Mouse (Mus musculus) limb, embryonic 10.5 days (tissue): ENCODE results near the gene Tigd3. TPM values are rescaled to one million over a fixed set of nuclear protein-coding genes. Genes with fewer than 3 reads are reported as not detected.

Experiments used
- polyA plus RNA-seq: library from polyadenylated mRNA; unstranded; fragments of >200 nt; fragmentation: Nextera tagmentation; extraction: Ambion mirVana; gene quantifications from 2 replicates; pipeline ENCODE4 v1.2.1, GENCODE M21; 2016

Gene Tigd3
- polyA plus RNA-seq, 1 experiment from 2014 or later = 5.9 TPM

Other genes starting within 250 kb of the Tigd3 start
- gene Sipa1, start 230.4 kb downstream of the Tigd3 start, polyA plus RNA-seq = 35.9 and 38.6 TPM in 2 replicates
- 35.3 and 42.2 TPM in 2 replicates for gene Map3k11, start 205.4 kb downstream of the Tigd3 start, polyA plus RNA-seq
- 31.6 and 34.3 TPM in 2 replicates for gene Pcnx3, start 205.2 kb downstream of the Tigd3 start, polyA plus RNA-seq
- gene Kcnk7, start 189.8 kb downstream of the Tigd3 start, polyA plus RNA-seq = not detected in 2 replicates
- gene Ehbp1l1, start 167.8 kb downstream of the Tigd3 start, polyA plus RNA-seq = 8.4 and 9.2 TPM in 2 replicates
- gene Fam89b, start 164.5 kb downstream of the Tigd3 start, polyA plus RNA-seq = 158 TPM in 2 replicates
- gene Ltbp3, start 153.2 kb downstream of the Tigd3 start, polyA plus RNA-seq = 2.2 and 3.4 TPM in 2 replicates
- 71.6 and 78.5 TPM in 2 replicates for gene Scyl1, start 122.7 kb downstream of the Tigd3 start, polyA plus RNA-seq
- gene Frmd8, start 18.9 kb downstream of the Tigd3 start, polyA plus RNA-seq = 43.5 and 48.7 TPM in 2 replicates
- 1.8 TPM in 2 replicates for gene Slc25a45, start 16.3 kb downstream of the Tigd3 start, polyA plus RNA-seq
- gene Dpf2, start 18.9 kb upstream of the Tigd3 start, polyA plus RNA-seq = 223 and 240 TPM in 2 replicates
- gene Cdc42ep2, start 30.7 kb upstream of the Tigd3 start, polyA plus RNA-seq = 1.3 and 1.7 TPM in 2 replicates
- 125 and 130 TPM in 2 replicates for gene Pola2, start 70.1 kb upstream of the Tigd3 start, polyA plus RNA-seq
- not detected in 2 replicates for gene Slc22a20, start 92.0 kb upstream of the Tigd3 start, polyA plus RNA-seq
- gene Capn1, start 121.7 kb upstream of the Tigd3 start, polyA plus RNA-seq = 2.0 and 2.4 TPM in 2 replicates
- gene Syvn1, start 152.4 kb upstream of the Tigd3 start, polyA plus RNA-seq = 36.9 and 38.6 TPM in 2 replicates
- 90.3 and 91.4 TPM in 2 replicates for gene Mrpl49, start 163.6 kb upstream of the Tigd3 start, polyA plus RNA-seq
- gene Fau, start 163.7 kb upstream of the Tigd3 start, polyA plus RNA-seq = 820 and 955 TPM in 2 replicates
- 35.2 and 36.1 TPM in 2 replicates for gene Znhit2, start 167.0 kb upstream of the Tigd3 start, polyA plus RNA-seq
- gene Tm7sf2, start 174.2 kb upstream of the Tigd3 start, polyA plus RNA-seq = 24.4 and 28.8 TPM in 2 replicates
- gene Vps51, start 183.1 kb upstream of the Tigd3 start, polyA plus RNA-seq = 62.1 and 75.7 TPM in 2 replicates
- gene Tmem262, start 185.9 kb upstream of the Tigd3 start, polyA plus RNA-seq = not detected in 2 replicates
- gene Gm28374, start 188.1 kb upstream of the Tigd3 start, polyA plus RNA-seq = 1.3 and 1.6 TPM in 2 replicates
- 74.3 and 85.4 TPM in 2 replicates for gene Zfpl1, start 190.8 kb upstream of the Tigd3 start, polyA plus RNA-seq
- gene Cdca5, start 190.8 kb upstream of the Tigd3 start, polyA plus RNA-seq = 70.6 and 76.4 TPM in 2 replicates
- gene AC131692.1, start 200.3 kb upstream of the Tigd3 start, polyA plus RNA-seq = 0.56 and 0.89 TPM in 2 replicates
- 0.54 and 0.75 TPM in 2 replicates for gene Naaladl1, start 211.6 kb upstream of the Tigd3 start, polyA plus RNA-seq
- 65.4 and 73.3 TPM in 2 replicates for gene Sac3d1, start 224.5 kb upstream of the Tigd3 start, polyA plus RNA-seq
- gene Snx15, start 234.2 kb upstream of the Tigd3 start, polyA plus RNA-seq = 25.7 and 28.7 TPM in 2 replicates
- not detected in 2 replicates for gene Batf2, start 246.8 kb upstream of the Tigd3 start, polyA plus RNA-seq
- gene Arl2, start 247.4 kb upstream of the Tigd3 start, polyA plus RNA-seq = 97.0 and 112 TPM in 2 replicates